Mouse (Mus musculus): Measurements from ENCODE around the gene Phf24. TPM values are rescaled to one million over a fixed set of nuclear protein-coding genes. Genes with fewer than 3 reads are reported as not detected.

Gene Phf24
- total RNA-seq, 2 experiments from 2014 or later, result 162 to 167 TPM

DNA sequence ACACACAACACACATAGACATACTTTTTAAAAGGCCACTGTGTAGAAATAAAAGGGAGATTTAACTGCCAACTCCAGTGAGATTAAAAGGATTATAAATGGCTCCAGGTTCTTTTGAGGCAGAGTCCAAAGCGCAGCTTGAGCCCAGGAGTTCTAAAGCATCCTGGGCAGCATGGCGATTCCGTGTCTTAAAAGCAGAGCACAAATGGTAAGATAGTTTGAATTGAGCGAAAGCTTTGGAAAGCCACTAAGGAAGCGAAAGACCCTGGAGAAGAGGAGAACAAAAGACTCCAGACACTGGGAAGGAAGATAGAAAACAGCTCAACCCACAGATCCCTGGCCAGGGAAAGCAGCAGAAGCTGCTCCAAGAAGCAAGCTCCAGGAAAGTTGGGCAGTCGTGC is 11.5 kb upstream of the Phf24 start:
- no peak for DNase-seq (ENCODE audit: low spot score in 2 of 2)

DNA sequence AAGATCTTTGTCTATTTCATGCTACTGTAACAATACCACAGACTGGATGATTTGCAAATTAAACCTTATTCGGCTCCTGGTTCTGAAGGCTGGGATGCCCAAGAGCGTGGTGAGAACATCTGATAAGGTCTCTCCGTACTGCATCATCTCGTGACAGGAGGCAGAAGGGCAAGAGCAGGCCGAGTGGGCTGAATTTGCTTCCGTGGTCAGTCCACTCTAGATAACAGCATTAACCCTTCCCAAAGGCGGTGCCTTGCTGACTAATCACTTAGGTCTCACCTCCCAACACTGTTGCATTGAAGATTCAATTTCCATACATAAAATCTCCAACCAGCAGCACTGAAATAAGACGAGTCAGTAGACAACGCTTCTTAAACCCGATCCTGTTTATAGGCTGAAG is 3.1 kb upstream of the Phf24 start:
- DNase-seq (ENCODE audit: low spot score in 2 of 2), result no peak

DNA sequence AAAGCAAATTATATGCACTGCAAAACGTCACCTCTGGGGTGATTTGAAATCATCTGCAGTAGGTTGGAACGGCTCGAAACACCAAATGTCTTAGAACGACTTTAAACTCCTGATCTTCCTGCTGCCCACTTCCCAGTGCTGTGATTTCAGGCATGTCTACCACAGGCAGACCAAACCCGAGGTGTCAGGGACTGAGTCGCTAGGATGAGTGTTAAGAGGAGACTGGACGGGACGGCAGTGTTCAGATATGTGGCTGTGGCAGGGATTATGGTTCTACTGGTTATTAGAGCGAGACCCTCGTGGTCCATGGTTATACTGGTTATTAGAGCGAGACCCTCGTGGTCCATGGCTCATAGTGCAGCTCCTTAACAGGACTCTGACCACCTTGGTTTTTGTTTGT is 1.1 kb upstream of the Phf24 start:
- DNase-seq (ENCODE audit: low spot score in 2 of 2), result no peak

- DNase-seq (ENCODE audit: low spot score in 2 of 2), result no peak
These were observed 494 bp upstream of the Phf24 start for GRCm38 (mm10) chr4:42915966-42916365.

DNA sequence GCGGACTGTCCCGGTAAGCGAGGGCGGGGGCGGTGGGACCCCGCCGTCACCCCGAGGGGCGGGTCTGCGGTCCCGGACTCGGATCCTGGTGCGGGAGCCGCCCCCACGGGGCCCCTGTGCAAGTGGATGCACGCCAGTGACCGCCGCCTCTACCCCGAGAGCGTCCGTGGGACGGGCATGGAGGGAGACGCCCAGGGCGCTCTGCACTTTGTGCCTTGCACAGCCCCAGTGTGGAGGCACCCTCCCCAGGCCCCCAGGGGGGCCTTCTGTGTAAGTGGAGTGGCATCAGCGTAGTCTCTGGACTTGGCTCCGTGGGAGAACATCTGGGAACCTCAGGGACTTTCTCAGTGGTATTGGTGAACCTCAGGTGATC is 928 bp downstream of the Phf24 start:
- DNase-seq (ENCODE audit: low spot score in 2 of 2), result no peak

- DNase-seq (ENCODE audit: low spot score in 2 of 2), result no peak
These were observed 4.3 kb downstream of the Phf24 start for GRCm38 (mm10) chr4:42920726-42921125.

DNA sequence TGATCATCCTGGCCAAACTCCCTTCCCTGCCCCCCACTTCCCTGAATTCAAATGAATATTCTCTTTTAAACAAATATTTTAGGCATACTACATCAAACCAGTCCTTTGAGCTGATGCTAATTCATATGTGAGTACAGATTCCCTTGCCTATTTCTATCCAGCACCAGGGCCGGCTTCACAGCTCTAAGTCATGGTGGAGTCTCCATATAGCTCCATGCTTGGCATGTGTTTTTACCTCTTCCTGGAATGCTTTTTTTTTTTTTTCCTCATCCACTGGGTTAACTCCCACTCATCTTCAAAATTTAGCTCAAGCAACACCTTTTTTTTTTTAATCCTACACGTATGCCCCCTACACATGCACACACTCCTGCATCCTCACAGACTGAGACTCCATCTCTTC is 5.1 kb downstream of the Phf24 start:
- DNase-seq (ENCODE audit: low spot score in 2 of 2), result no peak

DNA sequence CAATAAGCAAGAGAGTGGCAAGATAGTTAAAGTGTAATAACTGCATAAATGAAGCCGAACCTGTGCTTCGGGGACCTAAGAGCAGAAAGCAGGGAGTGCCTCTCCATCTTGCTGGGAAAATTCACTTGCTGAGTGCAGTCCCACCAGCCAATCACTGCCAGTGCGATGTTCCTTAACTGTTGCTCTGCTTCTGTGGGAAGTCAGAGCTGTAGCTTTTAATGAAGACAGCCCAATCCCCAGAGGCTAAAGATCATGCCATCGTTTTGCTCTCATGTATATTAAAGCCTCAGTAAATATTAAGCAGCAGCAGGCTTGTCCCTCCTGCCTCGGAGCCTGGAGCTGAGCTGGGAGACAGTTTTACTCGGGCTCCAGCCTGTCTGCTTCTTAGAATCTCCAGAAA is 5.6 kb downstream of the Phf24 start:
- DNase-seq (ENCODE audit: low spot score in 2 of 2), result no peak

- no peak for DNase-seq (ENCODE audit: low spot score in 2 of 2)
These were observed 6.0 kb downstream of the Phf24 start for GRCm38 (mm10) chr4:42922461-42922860.

GRCm38 (mm10) chr4:42924095-42924710 is 7.7 kb downstream of the Phf24 start:
- no peak for DNase-seq (ENCODE audit: low spot score in 2 of 2)

DNA sequence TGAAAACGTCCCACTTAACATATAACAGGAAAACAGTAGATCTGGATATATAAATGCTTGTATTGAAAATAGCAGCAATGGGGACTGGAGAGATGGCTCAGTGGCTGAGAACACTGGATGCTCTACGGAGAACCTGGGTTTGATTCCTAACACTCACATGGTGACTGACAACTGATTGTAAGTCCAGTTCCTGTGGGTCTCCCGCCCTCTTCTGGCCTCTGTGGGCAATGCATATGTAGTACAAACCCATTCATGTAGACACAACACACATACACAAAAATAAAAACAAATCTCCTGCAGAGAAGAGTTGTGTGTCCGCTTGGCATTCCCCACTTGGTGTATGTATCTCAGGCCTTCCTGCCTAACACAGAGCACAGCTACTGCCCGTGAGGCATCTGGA is 11.7 kb downstream of the Phf24 start:
- no peak for DNase-seq (ENCODE audit: low spot score in 2 of 2)

- no peak for DNase-seq (ENCODE audit: low spot score in 2 of 2)
These were observed 12.5 kb downstream of the Phf24 start for GRCm38 (mm10) chr4:42928952-42929351.

DNA sequence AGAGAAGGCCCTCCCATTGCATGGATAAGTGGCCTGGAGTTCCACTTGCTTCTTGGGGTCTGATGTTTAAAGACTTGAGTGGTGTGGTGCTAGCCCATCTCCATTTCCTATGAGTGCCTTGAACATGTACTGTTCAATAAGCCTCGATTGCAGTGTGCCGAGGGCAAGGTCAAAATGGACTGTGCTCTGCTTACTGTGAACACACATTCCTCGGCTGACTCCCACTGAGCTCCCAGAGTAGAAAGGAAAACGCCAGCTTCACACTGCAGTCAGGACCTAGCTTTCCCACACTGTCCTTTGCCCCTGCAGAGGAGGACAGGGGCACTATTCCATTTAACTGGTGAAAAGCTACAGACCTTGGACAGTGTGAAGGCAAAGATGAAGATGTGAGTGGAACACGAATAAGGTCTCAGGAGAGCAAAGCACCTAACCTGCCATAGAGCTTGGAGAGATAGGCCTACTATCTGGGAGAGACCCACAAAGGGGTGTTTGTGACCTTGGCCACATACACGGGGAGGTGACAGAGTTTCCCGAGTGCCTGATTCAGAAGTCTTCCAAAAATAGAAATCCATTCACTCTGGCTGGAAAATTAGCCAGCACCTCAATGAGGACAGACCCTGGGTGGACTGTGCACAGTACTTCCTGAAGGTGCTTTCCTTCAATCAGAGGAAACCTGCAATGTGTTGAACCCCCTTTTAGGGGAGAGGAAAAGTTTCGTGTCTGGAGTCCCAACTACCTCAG is 15.9 kb downstream of the Phf24 start:
- DNase-seq (ENCODE audit: low spot score in 2 of 2), result no peak

GRCm38 (mm10) chr4:42933630-42934029 is 17.2 kb downstream of the Phf24 start:
- DNase-seq (ENCODE audit: low spot score in 2 of 2), result peak in 1 of 2 experiments; percentile 19

DNA sequence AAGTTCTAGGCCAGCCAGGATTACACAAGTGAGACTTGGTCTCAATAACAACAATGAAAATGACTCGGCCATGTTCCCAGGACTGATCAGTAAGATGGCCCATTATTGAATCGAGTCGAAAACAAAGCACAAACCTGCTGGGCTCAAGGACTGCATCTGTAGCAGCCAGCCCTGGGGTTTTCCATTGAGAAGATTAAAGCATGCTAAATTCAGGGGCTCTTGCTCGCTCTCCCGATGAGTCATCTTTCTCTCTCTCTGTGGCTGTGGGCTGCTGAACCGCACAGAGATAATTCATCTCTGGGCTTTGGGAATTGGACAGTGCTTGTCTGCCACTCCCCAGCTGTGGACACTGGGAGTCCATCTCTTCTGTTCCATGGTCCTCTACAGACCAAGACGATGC is 24.9 kb downstream of the Phf24 start:
- peak; percentile 31 to 58 for DNase-seq (ENCODE audit: low spot score in 2 of 2)

- DNase-seq (ENCODE audit: low spot score in 2 of 2), result no peak
These were observed 26.9 kb downstream of the Phf24 start for GRCm38 (mm10) chr4:42943341-42943740.

DNA sequence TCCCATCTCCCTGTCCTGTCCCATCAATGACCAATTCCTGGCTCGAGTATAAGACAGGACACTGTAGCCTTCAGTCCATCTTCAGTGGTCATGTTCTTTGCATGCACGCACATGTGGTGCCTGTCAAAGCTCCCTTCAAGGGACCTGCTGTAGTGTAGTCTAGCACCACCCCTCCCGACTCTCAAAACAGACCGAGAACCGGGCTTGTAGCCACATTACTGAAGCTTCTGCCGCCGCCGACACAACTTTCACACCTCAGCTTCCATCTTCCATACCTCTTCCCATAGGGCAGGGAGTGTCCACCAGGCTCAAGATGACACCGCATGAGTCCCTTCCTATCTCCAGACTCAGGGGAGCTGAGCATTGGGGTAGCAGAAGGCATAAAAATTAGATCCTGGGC is 27.7 kb downstream of the Phf24 start:
- no peak for DNase-seq (ENCODE audit: low spot score in 2 of 2)

DNA sequence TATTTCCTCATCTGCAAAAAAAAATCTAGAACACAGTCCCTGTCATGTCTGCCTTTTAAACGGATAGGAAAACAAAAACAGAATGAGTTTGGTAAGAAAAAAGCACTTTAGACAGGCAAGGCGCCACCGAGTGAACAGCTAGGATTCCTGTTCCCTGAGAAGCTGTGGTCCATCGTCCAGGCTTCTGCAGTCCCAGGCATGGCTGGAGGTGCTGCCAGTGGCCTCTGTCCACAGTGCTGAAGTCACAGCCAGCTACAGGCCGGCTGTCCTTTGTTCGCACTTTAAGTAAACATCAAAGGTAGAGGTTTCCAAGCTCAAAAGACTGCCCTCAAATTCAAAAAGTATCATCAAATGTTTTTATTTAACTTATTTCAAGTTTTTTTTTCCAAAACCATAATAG is 28.6 kb downstream of the Phf24 start:
- no peak for DNase-seq (ENCODE audit: low spot score in 2 of 2)

DNA sequence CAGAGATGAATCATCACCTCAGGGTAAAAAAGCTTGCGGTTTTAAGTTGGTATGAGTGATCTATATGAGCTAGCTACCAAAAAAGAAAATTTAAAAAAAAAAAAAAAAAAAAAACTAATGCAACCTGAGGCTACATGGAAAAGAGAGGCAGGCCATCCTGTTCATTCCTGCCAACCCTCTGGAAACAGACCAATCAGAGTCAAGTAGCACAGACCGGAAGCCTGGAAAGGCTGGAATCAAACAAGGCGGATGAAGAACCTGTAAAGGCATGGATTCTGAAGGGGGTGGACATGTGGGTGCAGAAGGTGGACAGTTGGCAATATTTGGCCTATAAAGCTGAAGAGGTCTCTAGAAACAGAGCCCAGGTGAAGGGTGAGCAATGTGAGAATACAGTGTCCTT is 29.0 kb downstream of the Phf24 start:
- no peak for DNase-seq (ENCODE audit: low spot score in 2 of 2)

DNA sequence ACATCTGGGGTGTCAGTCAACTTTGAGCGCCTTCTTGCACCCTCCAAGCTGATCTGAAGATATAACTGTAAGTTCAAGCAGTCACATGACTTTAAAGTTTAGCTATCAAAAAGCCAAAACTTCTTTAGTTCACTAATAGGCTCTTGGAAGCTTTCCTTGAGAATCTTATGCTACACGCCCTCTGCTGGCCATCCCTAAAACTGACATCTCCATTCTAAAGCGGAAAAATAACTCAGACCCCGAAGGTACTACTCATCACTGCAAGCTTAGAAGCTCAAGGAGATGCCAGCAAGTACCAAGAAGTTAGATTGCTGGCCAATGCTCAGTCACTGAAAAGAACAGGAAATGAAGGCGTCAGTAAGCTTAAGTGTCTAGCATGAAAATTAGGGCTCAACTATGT is 29.5 kb downstream of the Phf24 start:
- peak; percentile 30 to 88 for DNase-seq (ENCODE audit: low spot score in 2 of 2)

GRCm38 (mm10) chr4:42946733-42947290 is 30.4 kb downstream of the Phf24 start:
- peak; percentile 96 to 97 for DNase-seq (ENCODE audit: low spot score in 2 of 2)

GRCm38 (mm10) chr4:42948527-42948926 is 32.1 kb downstream of the Phf24 start:
- peak; percentile 56 to 77 for DNase-seq (ENCODE audit: low spot score in 2 of 2)

All from layer of hippocampus, adult 18-20 months (tissue).